Mouse (Mus musculus) heart, postnatal 0 days (tissue): ENCODE measurements around the gene Sparcl1.

ENCODE experiments used
- CTCF ChIP-seq: IDR thresholded peaks from 2 replicates; pipeline ENCODE4 v1.5.1; 2016; ENCODE audit warnings: antibody characterized with exemption, control low read depth, low read depth
- EP300 ChIP-seq: IDR thresholded peaks from 2 replicates; pipeline ENCODE4 v1.6.1; 2016; ENCODE audit warnings: antibody characterized with exemption, low read depth

GRCm38 (mm10) chr5:104089751-104090150, 23.8 kb downstream of the Sparcl1 start:
- TF ChIP-seq CTCF (no peak), EP300 (no peak)
